Mouse (Mus musculus): Measurements from ENCODE around the gene Dusp19. TPM values are rescaled to one million over a fixed set of nuclear protein-coding genes. Genes with fewer than 3 reads are reported as not detected.

Gene Dusp19
- polyA plus RNA-seq, 1 experiment from 2014 or later, result 17.7 TPM

DNA sequence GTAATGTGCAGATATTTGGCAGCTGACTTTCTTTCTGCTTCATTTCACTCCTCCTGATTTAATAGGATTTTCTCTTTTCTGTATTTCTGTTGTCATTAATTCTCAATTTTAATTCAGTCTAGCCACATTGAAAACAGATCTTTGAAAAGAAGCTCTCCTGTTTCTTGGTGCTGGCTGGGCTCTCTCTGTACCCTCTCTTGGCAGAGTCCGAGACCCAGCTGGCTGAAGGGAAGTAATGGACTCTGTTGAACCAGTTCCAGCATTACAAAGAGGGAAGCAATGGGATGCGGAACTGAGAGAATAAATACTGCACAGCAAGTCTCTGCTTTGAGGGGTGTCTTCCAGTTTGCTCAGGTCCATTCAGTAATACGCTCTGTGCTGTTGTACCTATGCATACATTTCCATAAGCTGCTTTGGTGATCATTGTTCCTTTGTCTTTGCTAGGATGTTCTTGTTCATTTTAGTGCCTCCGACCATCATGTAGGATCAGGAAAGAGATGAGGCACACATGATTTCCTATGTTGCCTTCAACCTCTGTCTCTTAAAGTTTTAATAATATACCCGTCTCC lies 50.6 kb downstream of the Dusp19 start:
- H3K9ac ChIP-seq (ENCODE audit: low read length), result no peak overlapping the region
- DNase-seq (ENCODE audit: low spot score) (no peak), ATAC-seq (replicated peaks; ENCODE audit: low FRiP score) (no peak)
- no peak overlapping the region for H3K27ac ChIP-seq (ENCODE audit: low read depth, low read length)
- H3K9me3 ChIP-seq (ENCODE audit: control insufficient read depth, low read length), result no peaks in the 10 kb centered on the region
- no peaks in the 10 kb centered on the region; the same call in 1 of the 2 replicates for H3K36me3 ChIP-seq (ENCODE audit: control insufficient read depth, insufficient read depth, low read length)
- no peaks in the 10 kb centered on the region for H3K27me3 ChIP-seq (ENCODE audit: control insufficient read depth, insufficient read depth, low read length)
- H3K4me3 ChIP-seq (ENCODE audit: low read depth, low read length), result no peak overlapping the region
- 87% methylated on average over 5 of the region's 5 CpGs for WGBS
- no peak overlapping the region for H3K4me2 ChIP-seq (ENCODE audit: low read depth, low read length, severe bottlenecking)
- H3K4me1 ChIP-seq (replicated peaks; ENCODE audit: control insufficient read depth, insufficient read depth, low read length), result 0 out of 2 replicates have a peak, but pooled peaks cover 3% of the 10 kb centered on the region

DNA sequence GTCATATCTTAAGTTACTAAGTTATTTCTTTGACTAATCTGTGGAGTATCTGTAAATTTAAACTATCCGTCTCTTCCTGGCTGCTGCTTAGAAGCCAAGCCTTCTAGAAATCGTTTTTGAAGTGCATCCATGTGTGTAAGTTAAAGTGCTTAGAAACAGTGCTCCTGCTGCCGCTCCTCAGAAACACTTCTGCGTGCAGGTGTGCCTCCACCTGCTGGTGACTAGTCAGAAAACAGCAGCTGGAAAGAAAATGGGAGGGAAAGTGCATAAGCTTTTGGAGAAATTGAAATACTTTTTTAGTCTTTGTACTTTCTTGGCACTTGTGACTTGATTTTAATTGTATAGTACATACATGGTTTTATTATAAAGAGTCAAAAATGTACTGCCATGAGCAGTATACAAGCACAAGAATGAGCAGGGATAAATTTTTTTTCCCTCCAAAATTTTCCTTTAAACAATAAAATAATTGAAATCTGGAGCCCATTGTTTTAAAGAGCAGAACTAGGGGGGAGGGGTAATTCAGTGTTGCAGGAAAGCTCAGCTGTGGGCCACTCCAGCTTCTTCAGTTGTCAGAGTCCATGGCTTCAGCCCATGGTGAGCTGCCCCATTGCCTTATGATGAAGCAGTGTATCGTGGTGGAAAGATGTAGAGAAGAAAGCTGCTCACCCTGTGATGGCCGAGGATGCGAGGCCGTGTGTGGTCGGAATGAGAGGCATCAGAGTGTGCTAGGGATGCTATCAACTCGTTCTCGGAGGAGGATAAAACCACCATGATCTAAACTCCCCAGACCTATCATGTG lies 53.2 kb downstream of the Dusp19 start:
- WGBS, result 66% methylated on average over 11 of the region's 11 CpGs
- Histone ChIP-seq H3K27me3 (ENCODE audit: control insufficient read depth, insufficient read depth, low read length) (no peaks in the 10 kb centered on the region), H3K4me2 (ENCODE audit: low read depth, low read length, severe bottlenecking) (no peak overlapping the region), H3K4me3 (ENCODE audit: low read depth, low read length) (no peak overlapping the region), H3K9ac (ENCODE audit: low read length) (no peak overlapping the region), H3K9me3 (ENCODE audit: control insufficient read depth, low read length) (no peaks in the 10 kb centered on the region), H3K27ac (ENCODE audit: low read depth, low read length) (no peak overlapping the region), H3K4me1 (replicated peaks; ENCODE audit: control insufficient read depth, insufficient read depth, low read length) (0 out of 2 replicates have a peak, but pooled peaks cover 3% of the 10 kb centered on the region), H3K36me3 (ENCODE audit: control insufficient read depth, insufficient read depth, low read length) (no peaks in the 10 kb centered on the region)
- DNase-seq (ENCODE audit: low spot score) (no peak), ATAC-seq (replicated peaks; ENCODE audit: low FRiP score) (peak; percentile 57)

DNA sequence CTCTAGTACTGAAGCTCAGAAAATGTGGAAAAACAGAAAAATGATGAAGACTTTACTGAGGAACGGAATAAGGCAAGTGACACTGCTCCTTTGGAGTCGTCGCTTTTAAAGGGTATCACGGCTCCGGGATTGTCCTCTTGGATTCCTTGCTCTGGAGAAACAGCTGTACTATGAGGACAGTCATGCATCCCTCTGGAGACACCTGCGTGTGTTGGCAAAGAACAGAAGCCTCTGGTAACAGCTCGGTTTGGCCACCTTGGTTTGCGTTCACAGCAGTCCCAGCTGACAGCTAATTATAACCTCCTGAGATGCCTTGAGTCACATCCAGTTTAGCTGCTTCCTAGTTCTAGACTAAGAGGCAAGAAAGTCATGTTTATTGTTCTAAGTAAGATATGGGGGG lies 62.0 kb downstream of the Dusp19 start:
- no peaks in the 10 kb centered on the region for H3K9me3 ChIP-seq (ENCODE audit: control insufficient read depth, low read length)
- no peak for DNase-seq (ENCODE audit: low spot score)
- no peak overlapping the region for H3K4me2 ChIP-seq (ENCODE audit: low read depth, low read length, severe bottlenecking)
- ATAC-seq (replicated peaks; ENCODE audit: low FRiP score), result no peak
- 94% methylated on average over 8 of the region's 8 CpGs for WGBS
- H3K27me3 ChIP-seq (ENCODE audit: control insufficient read depth, insufficient read depth, low read length), result no peaks in the 10 kb centered on the region
- H3K36me3 ChIP-seq (ENCODE audit: control insufficient read depth, insufficient read depth, low read length), result no peaks in the 10 kb centered on the region
- no peak overlapping the region for H3K9ac ChIP-seq (ENCODE audit: low read length)
- H3K4me1 ChIP-seq (replicated peaks; ENCODE audit: control insufficient read depth, insufficient read depth, low read length), result no peaks in the 10 kb centered on the region
- no peak overlapping the region for H3K27ac ChIP-seq (ENCODE audit: low read depth, low read length)
- H3K4me3 ChIP-seq (ENCODE audit: low read depth, low read length), result no peak overlapping the region

MicroRNAs within 50 kb of the gene (microRNA counts, 519-probe panel; counts per million panel counts)
- 31.2 counts per million for microRNA mmu-miR-684

Small RNA genes within 50 kb of the gene (microRNA-seq; reads per million reads assigned to microRNA genes)
- gene Mir684-1 (ENCODE audit: insufficient number of aligned reads), result not detected

Other genes starting within 250 kb of the Dusp19 start
- 17.0 and 19.5 TPM in 2 replicates for gene Frzb, start 169.4 kb upstream of the Dusp19 start, polyA plus RNA-seq (2014; fragmentation: Nextera tagmentation; extraction: Ambion mirVana)
- 68.0 and 70.9 TPM in 2 replicates for gene Nckap1, start 35.7 kb upstream of the Dusp19 start, polyA plus RNA-seq (2014; fragmentation: Nextera tagmentation; extraction: Ambion mirVana)
- 64.5 and 66.4 TPM in 2 replicates for gene Nup35, start 191 bp downstream of the Dusp19 start, polyA plus RNA-seq (2014; fragmentation: Nextera tagmentation; extraction: Ambion mirVana)

Data from forebrain, embryonic 11.5 days (tissue).